Mouse (Mus musculus) heart, embryonic 14.5 days (tissue): Measurements from ENCODE around the gene Dact3. TPM values are rescaled to one million over a fixed set of nuclear protein-coding genes. Genes with fewer than 3 reads are reported as not detected.

Experiments
- ATAC-seq: fragments of 200-750 bp; cut with Nextera tagmentation; 2 replicates; pipeline ENCODE4 v1.8.0; 2017; ENCODE audit warnings: low read depth, moderate TSS enrichment; ENCODE audit not compliant: insufficient number of reproducible peaks, insufficient read depth, low FRiP score
- H3K27ac ChIP-seq, 2 experiments: fragments of 200-500 bp in 1 of 2; fragments of 300-500 bp in 1 of 2; sonication (generic) in 1 of 2; replicated peaks in 1 of 2; 2 replicates each; pipeline ENCODE4 v1.5.1; 2012 to 2014; ENCODE audit warnings: low read depth in 2 of 2, low read length in 2 of 2, control low read depth in 1 of 2, mild to moderate bottlenecking in 1 of 2, mixed read lengths in 1 of 2; ENCODE audit not compliant: control insufficient read depth in 1 of 2, insufficient read depth in 1 of 2
- H3K27me3 ChIP-seq: fragments of 300-500 bp; sonication (generic); 2 replicates; pipeline ENCODE4 v1.6.1; 2014; ENCODE audit warnings: mild to moderate bottlenecking, low read length, control low read depth; ENCODE audit not compliant: control insufficient read depth, insufficient read depth
- H3K36me3 ChIP-seq: fragments of 300-500 bp; sonication (generic); 2 replicates; pipeline ENCODE4 v1.6.1; 2014; ENCODE audit warnings: mild to moderate bottlenecking, control low read depth, low read length, mixed read lengths; ENCODE audit not compliant: control insufficient read depth, insufficient read depth
- H3K4me1 ChIP-seq, 2 experiments: fragments of 200-500 bp in 1 of 2; fragments of 300-500 bp in 1 of 2; sonication (generic) in 1 of 2; 2 replicates each; pipeline ENCODE4 v1.6.1; 2012 to 2014; ENCODE audit warnings: low read length in 2 of 2, control low read depth in 1 of 2, mixed read lengths in 1 of 2; ENCODE audit not compliant: control insufficient read depth in 2 of 2, insufficient read depth in 2 of 2
- H3K4me2 ChIP-seq: fragments of 300-500 bp; sonication (generic); 2 replicates; pipeline ENCODE4 v1.6.1; 2014; ENCODE audit warnings: mild to moderate bottlenecking, low read length
- H3K4me3 ChIP-seq, 2 experiments: fragments of 200-500 bp in 1 of 2; fragments of 300-500 bp in 1 of 2; sonication (generic) in 1 of 2; 2 replicates each; pipeline ENCODE4 v1.5.1; 2012 to 2014; ENCODE audit warnings: low read length in 2 of 2, mild to moderate bottlenecking in 2 of 2, control low read depth in 1 of 2, low read depth in 1 of 2, moderate library complexity in 1 of 2; ENCODE audit not compliant: control insufficient read depth in 1 of 2, insufficient read depth in 1 of 2
- H3K9ac ChIP-seq: fragments of 300-500 bp; sonication (generic); 2 replicates; pipeline ENCODE4 v1.6.1; 2014; ENCODE audit warnings: mild to moderate bottlenecking, low read length
- H3K9me3 ChIP-seq: fragments of 300-500 bp; sonication (generic); 2 replicates; pipeline ENCODE4 v1.6.1; 2016; ENCODE audit warnings: low read length, control low read depth; ENCODE audit not compliant: control insufficient read depth
- WGBS: fragments of 180-500 bp; shearing (Covaris S2); extraction: QIAGEN DNeasy Blood & Tissue Kit; methylation state at CpG from one replicate; pipeline ENCODE4 v1.1.7; 2014; 5-methylcytosine and 5-hydroxymethylcytosine counted together
- polyA plus RNA-seq: library from polyadenylated mRNA; unstranded; fragments of >200 nt; fragmentation: Nextera tagmentation; extraction: Ambion mirVana; gene quantifications from 2 replicates; pipeline ENCODE4 v1.2.1, GENCODE M21; 2014

The Dact3 gene
- polyA plus RNA-seq, 1 experiment from 2014 or later = 13.8 TPM

GRCm38 (mm10) chr7:16845072-16845819 lies 29.9 kb upstream of the Dact3 start:
- Histone ChIP-seq H3K4me3 (peak overlapping the region; percentile 42 to 74), H3K4me1 (peaks cover 17 to 23% of the 10 kb centered on the region in 2 experiments), H3K9me3 (no peaks in the 10 kb centered on the region), H3K27ac (peak overlapping the region; percentile 86 to 87), H3K9ac (peak overlapping the region; percentile 88), H3K36me3 (peaks cover 38% of the 10 kb centered on the region), H3K27me3 (no peaks in the 10 kb centered on the region), H3K4me2 (peak overlapping the region; percentile 97)
- no peak for ATAC-seq
- WGBS = 44% methylated on average over 14 of the region's 14 CpGs

- 33% methylated on average over 10 of the region's 10 CpGs for WGBS
- no peak for ATAC-seq
- no peaks in the 10 kb centered on the region for H3K27me3 ChIP-seq
Observed at GRCm38 (mm10) chr7:16845820-16846167, 29.3 kb upstream of the Dact3 start.

GRCm38 (mm10) chr7:16846775-16847174 lies 28.3 kb upstream of the Dact3 start:
- Histone ChIP-seq H3K4me1 (peaks cover 17 to 23% of the 10 kb centered on the region in 2 experiments), H3K27ac (no peak overlapping the region), H3K9ac (no peak overlapping the region), H3K4me3 (no peak overlapping the region), H3K4me2 (no peak overlapping the region), H3K36me3 (peaks cover 38% of the 10 kb centered on the region), H3K9me3 (no peaks in the 10 kb centered on the region), H3K27me3 (no peaks in the 10 kb centered on the region)
- WGBS = 94% methylated on average over 5 of the region's 5 CpGs
- ATAC-seq = no peak

More at GRCm38 (mm10) chr7:16845820-16846167, 29.3 kb upstream of the Dact3 start:
- Histone ChIP-seq H3K27ac (peak overlapping the region; percentile 85 to 87), H3K4me3 (peak overlapping the region; percentile 42 to 74), H3K36me3 (peaks cover 38% of the 10 kb centered on the region), H3K9ac (peak overlapping the region; percentile 88; the same call in 1 of the 2 replicates), H3K9me3 (no peaks in the 10 kb centered on the region), H3K4me1 (peaks cover 17 to 23% of the 10 kb centered on the region in 2 experiments), H3K4me2 (peak overlapping the region; percentile 97)

GRCm38 (mm10) chr7:16847507-16847906 lies 27.6 kb upstream of the Dact3 start:
- no peak overlapping the region for H3K4me3 ChIP-seq
- H3K4me1 ChIP-seq = peaks cover 12 to 18% of the 10 kb centered on the region in 2 experiments
- H3K4me2 ChIP-seq = no peak overlapping the region
- 79% methylated on average over 19 of the region's 19 CpGs for WGBS
- no peak for ATAC-seq
- no peaks in the 10 kb centered on the region for H3K9me3 ChIP-seq
- no peak overlapping the region for H3K9ac ChIP-seq
- H3K36me3 ChIP-seq = peaks cover 45% of the 10 kb centered on the region
- no peaks in the 10 kb centered on the region for H3K27me3 ChIP-seq
- no peak overlapping the region for H3K27ac ChIP-seq

GRCm38 (mm10) chr7:16848579-16848978 lies 26.5 kb upstream of the Dact3 start:
- no peak overlapping the region for H3K4me2 ChIP-seq
- no peaks in the 10 kb centered on the region for H3K9me3 ChIP-seq
- H3K27me3 ChIP-seq = no peaks in the 10 kb centered on the region
- peaks cover 12 to 16% of the 10 kb centered on the region in 2 experiments for H3K4me1 ChIP-seq
- no peak overlapping the region for H3K27ac ChIP-seq
- ATAC-seq = no peak
- peaks cover 55% of the 10 kb centered on the region for H3K36me3 ChIP-seq
- 35% methylated on average over 17 of the region's 17 CpGs for whole genome bisulfite sequencing
- H3K9ac ChIP-seq = no peak overlapping the region
- no peak overlapping the region for H3K4me3 ChIP-seq

- 89% methylated on average over 4 of the region's 4 CpGs for WGBS
- no peaks in the 10 kb centered on the region for H3K9me3 ChIP-seq
- H3K4me1 ChIP-seq = no peaks in the 10 kb centered on the region
- no peak overlapping the region for H3K27ac ChIP-seq
- ATAC-seq = no peak
- no peak overlapping the region for H3K4me2 ChIP-seq
- H3K36me3 ChIP-seq = peaks cover 86% of the 10 kb centered on the region
- no peaks in the 10 kb centered on the region for H3K27me3 ChIP-seq
- H3K9ac ChIP-seq = no peak overlapping the region
- no peak overlapping the region for H3K4me3 ChIP-seq
Observed at GRCm38 (mm10) chr7:16851636-16852035, 23.5 kb upstream of the Dact3 start.

GRCm38 (mm10) chr7:16853302-16853831 lies 21.8 kb upstream of the Dact3 start:
- 77% methylated on average over 14 of the region's 14 CpGs for WGBS
- ATAC-seq = no peak

More at GRCm38 (mm10) chr7:16853302-16853831, 21.8 kb upstream of the Dact3 start:
- H3K4me3 ChIP-seq = no peak overlapping the region
- no peaks in the 10 kb centered on the region for H3K4me1 ChIP-seq
- no peaks in the 10 kb centered on the region for H3K27me3 ChIP-seq
- H3K9ac ChIP-seq = no peak overlapping the region
- H3K36me3 ChIP-seq = peaks cover 93% of the 10 kb centered on the region
- no peak overlapping the region for H3K27ac ChIP-seq
- H3K4me2 ChIP-seq = no peak overlapping the region
- H3K9me3 ChIP-seq = no peaks in the 10 kb centered on the region
